Mouse (Mus musculus): ENCODE measurements around the gene Baiap2l1. TPM values are rescaled to one million over a fixed set of nuclear protein-coding genes. Genes with fewer than 3 reads are reported as not detected.

The Baiap2l1 gene
- polyA plus RNA-seq, 1 experiment from 2014 or later = 6.8 TPM

GRCm38 (mm10) chr5:144247307-144247706 lies 110.6 kb downstream of the Baiap2l1 start:
- H3K27ac ChIP-seq (ENCODE audit: low read depth, low read length) = no peak overlapping the region
- ATAC-seq (replicated peaks; ENCODE audit: low FRiP score) (no peak), DNase-seq (ENCODE audit: low spot score) (no peak)
- peaks cover 6% of the 10 kb centered on the region; the same call in 1 of the 2 replicates for H3K4me1 ChIP-seq (replicated peaks; ENCODE audit: control insufficient read depth, insufficient read depth, low read length)
- no peak overlapping the region for H3K4me2 ChIP-seq
- H3K9me3 ChIP-seq (ENCODE audit: control insufficient read depth, low read length) = no peaks in the 10 kb centered on the region
- no peak overlapping the region for H3K4me3 ChIP-seq (ENCODE audit: low read depth, low read length)
- 69% methylated on average over 10 of the region's 10 CpGs for WGBS
- H3K27me3 ChIP-seq (replicated peaks; ENCODE audit: control insufficient read depth, insufficient read depth, low read length) = no peaks in the 10 kb centered on the region
- no peaks in the 10 kb centered on the region for H3K36me3 ChIP-seq (ENCODE audit: control insufficient read depth, insufficient read depth, low read length)
- H3K9ac ChIP-seq (ENCODE audit: low read depth, low read length) = no peak overlapping the region

GRCm38 (mm10) chr5:144246669-144247068 lies 111.2 kb downstream of the Baiap2l1 start:
- Histone ChIP-seq H3K4me1 (replicated peaks; ENCODE audit: control insufficient read depth, insufficient read depth, low read length) (peaks cover 6% of the 10 kb centered on the region; the same call in 1 of the 2 replicates), H3K4me2 (no peak overlapping the region), H3K36me3 (ENCODE audit: control insufficient read depth, insufficient read depth, low read length) (no peaks in the 10 kb centered on the region), H3K4me3 (ENCODE audit: low read depth, low read length) (no peak overlapping the region), H3K9ac (ENCODE audit: low read depth, low read length) (no peak overlapping the region), H3K27ac (ENCODE audit: low read depth, low read length) (no peak overlapping the region), H3K27me3 (replicated peaks; ENCODE audit: control insufficient read depth, insufficient read depth, low read length) (no peaks in the 10 kb centered on the region), H3K9me3 (ENCODE audit: control insufficient read depth, low read length) (no peaks in the 10 kb centered on the region)
- ATAC-seq (replicated peaks; ENCODE audit: low FRiP score) (no peak), DNase-seq (ENCODE audit: low spot score) (no peak)
- WGBS = 80% methylated on average over 7 of the region's 7 CpGs

GRCm38 (mm10) chr5:144245592-144245991 lies 112.3 kb downstream of the Baiap2l1 start:
- ATAC-seq (replicated peaks; ENCODE audit: low FRiP score) (no peak), DNase-seq (ENCODE audit: low spot score) (no peak)
- H3K36me3 ChIP-seq (ENCODE audit: control insufficient read depth, insufficient read depth, low read length) = no peaks in the 10 kb centered on the region
- no peaks in the 10 kb centered on the region for H3K27me3 ChIP-seq (replicated peaks; ENCODE audit: control insufficient read depth, insufficient read depth, low read length)
- H3K27ac ChIP-seq (ENCODE audit: low read depth, low read length) = no peak overlapping the region
- peaks cover 6% of the 10 kb centered on the region; the same call in 1 of the 2 replicates for H3K4me1 ChIP-seq (replicated peaks; ENCODE audit: control insufficient read depth, insufficient read depth, low read length)
- no peak overlapping the region for H3K4me2 ChIP-seq
- 63% methylated on average over 2 of the region's 2 CpGs for WGBS
- no peak overlapping the region for H3K9ac ChIP-seq (ENCODE audit: low read depth, low read length)
- H3K4me3 ChIP-seq (ENCODE audit: low read depth, low read length) = no peak overlapping the region
- H3K9me3 ChIP-seq (ENCODE audit: control insufficient read depth, low read length) = no peaks in the 10 kb centered on the region

GRCm38 (mm10) chr5:144243901-144244487 lies 113.9 kb downstream of the Baiap2l1 start, which contains the start of gene Bri3:
TSS of gene Bri3 (plus strand) at chr5:144244437.
- no peak for ATAC-seq (replicated peaks; ENCODE audit: low FRiP score)
- DNase-seq (ENCODE audit: low spot score) = no peak
- Histone ChIP-seq H3K27ac (ENCODE audit: low read depth, low read length) (no peak within 1 kb of the TSS), H3K4me1 (replicated peaks; ENCODE audit: control insufficient read depth, insufficient read depth, low read length) (peaks cover 6% of the 10 kb centered on the region; the same call in 1 of the 2 replicates), H3K36me3 (ENCODE audit: control insufficient read depth, insufficient read depth, low read length) (no peaks in the 10 kb centered on the region), H3K4me2 (no peak within 1 kb of the TSS), H3K9ac (ENCODE audit: low read depth, low read length) (no peak within 1 kb of the TSS), H3K27me3 (replicated peaks; ENCODE audit: control insufficient read depth, insufficient read depth, low read length) (no peaks in the 10 kb centered on the region), H3K9me3 (ENCODE audit: control insufficient read depth, low read length) (no peaks in the 10 kb centered on the region), H3K4me3 (ENCODE audit: low read depth, low read length) (no peak within 1 kb of the TSS)
- 85% methylated on average over 7 of the region's 7 CpGs for WGBS

DNA sequence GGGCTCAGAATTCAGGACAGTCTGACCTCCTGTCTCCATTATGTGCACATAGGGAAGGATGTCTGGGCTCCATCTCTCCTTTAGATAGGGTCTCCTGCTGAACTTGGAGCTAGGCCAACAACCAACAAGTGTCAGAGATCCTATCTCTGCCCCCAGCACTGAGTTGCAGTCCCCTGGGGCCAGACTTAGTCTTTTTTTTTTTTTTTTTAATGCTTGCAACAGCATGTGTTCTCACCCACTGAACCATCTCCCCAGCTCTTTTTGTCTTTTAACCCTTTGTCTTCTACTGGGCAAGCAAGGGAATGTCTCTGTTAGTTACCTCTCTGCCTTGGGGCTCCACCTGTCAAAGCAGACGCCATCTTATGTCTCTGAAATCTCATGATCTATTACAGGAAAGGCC lies 118.9 kb downstream of the Baiap2l1 start:
- 76% methylated on average over 1 of the region's 1 CpGs for WGBS
- Histone ChIP-seq H3K4me2 (no peak overlapping the region), H3K27ac (ENCODE audit: low read depth, low read length) (no peak overlapping the region), H3K36me3 (ENCODE audit: control insufficient read depth, insufficient read depth, low read length) (no peaks in the 10 kb centered on the region), H3K4me3 (ENCODE audit: low read depth, low read length) (no peak overlapping the region), H3K9me3 (ENCODE audit: control insufficient read depth, low read length) (no peaks in the 10 kb centered on the region), H3K27me3 (replicated peaks; ENCODE audit: control insufficient read depth, insufficient read depth, low read length) (no peaks in the 10 kb centered on the region), H3K4me1 (replicated peaks; ENCODE audit: control insufficient read depth, insufficient read depth, low read length) (peaks cover 4% of the 10 kb centered on the region; the same call in 1 of the 2 replicates), H3K9ac (ENCODE audit: low read depth, low read length) (no peak overlapping the region)
- DNase-seq (ENCODE audit: low spot score) (no peak), ATAC-seq (replicated peaks; ENCODE audit: low FRiP score) (no peak)

- WGBS = 84% methylated on average over 7 of the region's 7 CpGs
- no peak for DNase-seq (ENCODE audit: low spot score)
- no peak overlapping the region for H3K4me2 ChIP-seq
Observed at GRCm38 (mm10) chr5:144234714-144235113, 123.2 kb downstream of the Baiap2l1 start.

DNA sequence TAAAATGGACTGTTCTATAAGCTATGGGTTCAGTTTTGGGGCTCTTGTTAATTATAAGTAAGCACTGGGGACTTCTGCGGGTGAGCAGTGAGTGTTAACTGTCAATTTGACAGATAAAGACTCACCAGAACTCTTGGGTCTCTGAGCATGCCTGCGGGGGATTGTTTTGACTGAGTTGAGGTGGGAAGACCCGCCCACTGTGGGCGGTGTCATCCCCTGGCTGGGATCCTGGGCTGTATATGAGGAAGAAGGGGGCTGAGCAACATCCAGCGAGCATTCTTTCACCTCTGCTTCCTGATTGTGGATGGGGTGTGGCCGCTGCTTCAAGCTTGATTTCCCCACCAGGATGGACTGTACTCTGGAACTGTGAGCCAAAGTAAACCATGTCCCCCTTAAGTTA lies 123.7 kb downstream of the Baiap2l1 start:
- 51% methylated on average over 6 of the region's 6 CpGs for WGBS
- no peak overlapping the region for H3K4me3 ChIP-seq (ENCODE audit: low read depth, low read length)
- no peak for DNase-seq (ENCODE audit: low spot score)

More at GRCm38 (mm10) chr5:144234714-144235113, 123.2 kb downstream of the Baiap2l1 start:
- Histone ChIP-seq H3K9me3 (ENCODE audit: control insufficient read depth, low read length) (no peaks in the 10 kb centered on the region), H3K36me3 (ENCODE audit: control insufficient read depth, insufficient read depth, low read length) (no peaks in the 10 kb centered on the region), H3K4me3 (ENCODE audit: low read depth, low read length) (no peak overlapping the region), H3K9ac (ENCODE audit: low read depth, low read length) (no peak overlapping the region), H3K27ac (ENCODE audit: low read depth, low read length) (no peak overlapping the region), H3K27me3 (replicated peaks; ENCODE audit: control insufficient read depth, insufficient read depth, low read length) (no peaks in the 10 kb centered on the region), H3K4me1 (replicated peaks; ENCODE audit: control insufficient read depth, insufficient read depth, low read length) (no peaks in the 10 kb centered on the region)
- no peak for ATAC-seq (replicated peaks; ENCODE audit: low FRiP score)

DNA sequence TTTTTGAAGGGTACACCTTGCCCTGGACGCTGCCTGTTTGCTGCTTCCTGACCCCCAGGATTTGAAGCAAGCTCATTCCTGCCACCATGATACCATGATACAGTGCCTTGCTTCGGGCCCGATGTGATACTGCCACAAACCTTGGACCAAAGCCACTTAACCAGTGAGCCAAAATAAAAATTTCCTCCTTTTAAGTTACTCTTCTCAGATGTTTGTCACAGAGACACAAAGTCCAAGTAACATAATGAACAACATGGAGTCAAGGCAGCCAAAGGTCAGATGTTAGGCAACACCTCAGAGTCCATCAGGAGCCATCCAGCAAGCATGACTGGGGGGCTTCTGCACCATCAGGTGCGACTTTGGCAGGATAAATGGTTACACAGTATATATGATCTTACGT lies 125.4 kb downstream of the Baiap2l1 start:
- Histone ChIP-seq H3K4me3 (ENCODE audit: low read depth, low read length) (no peak overlapping the region), H3K36me3 (ENCODE audit: control insufficient read depth, insufficient read depth, low read length) (no peaks in the 10 kb centered on the region), H3K27ac (ENCODE audit: low read depth, low read length) (no peak overlapping the region), H3K4me1 (replicated peaks; ENCODE audit: control insufficient read depth, insufficient read depth, low read length) (no peaks in the 10 kb centered on the region), H3K9me3 (ENCODE audit: control insufficient read depth, low read length) (no peaks in the 10 kb centered on the region), H3K27me3 (replicated peaks; ENCODE audit: control insufficient read depth, insufficient read depth, low read length) (no peaks in the 10 kb centered on the region), H3K9ac (ENCODE audit: low read depth, low read length) (no peak overlapping the region), H3K4me2 (no peak overlapping the region)
- WGBS = 83% methylated on average over 5 of the region's 5 CpGs
- ATAC-seq (replicated peaks; ENCODE audit: low FRiP score) = no peak
- DNase-seq (ENCODE audit: low spot score) = no peak

More for the DNA sequence above, 123.7 kb downstream of the Baiap2l1 start:
- no peaks in the 10 kb centered on the region for H3K27me3 ChIP-seq (replicated peaks; ENCODE audit: control insufficient read depth, insufficient read depth, low read length)
- H3K4me2 ChIP-seq = no peak overlapping the region
- no peaks in the 10 kb centered on the region for H3K9me3 ChIP-seq (ENCODE audit: control insufficient read depth, low read length)
- no peak overlapping the region for H3K9ac ChIP-seq (ENCODE audit: low read depth, low read length)
- no peak overlapping the region for H3K27ac ChIP-seq (ENCODE audit: low read depth, low read length)
- 0 out of 2 replicates have a peak, but pooled peaks have one; percentile 37 for ATAC-seq (replicated peaks; ENCODE audit: low FRiP score)
- no peaks in the 10 kb centered on the region for H3K4me1 ChIP-seq (replicated peaks; ENCODE audit: control insufficient read depth, insufficient read depth, low read length)
- no peaks in the 10 kb centered on the region for H3K36me3 ChIP-seq (ENCODE audit: control insufficient read depth, insufficient read depth, low read length)

DNA sequence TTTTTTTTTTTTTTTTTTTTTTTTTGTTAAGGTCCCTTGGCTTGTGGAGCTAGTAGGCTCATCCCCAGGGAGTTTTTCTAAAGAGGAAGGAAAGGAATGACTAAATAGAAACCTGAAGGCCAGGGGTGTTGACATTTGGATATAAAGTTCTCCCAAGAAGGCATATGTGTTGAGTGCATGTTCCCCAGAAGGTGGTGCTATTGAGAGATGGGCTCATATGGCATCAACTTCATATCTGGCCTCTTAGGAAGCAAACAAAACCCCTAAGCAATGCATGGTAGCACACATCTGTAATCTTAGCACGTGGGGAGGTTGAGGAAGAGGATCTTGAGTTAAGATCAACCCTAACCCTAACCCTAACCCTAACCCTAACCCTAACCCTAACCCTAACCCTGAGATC lies 126.5 kb downstream of the Baiap2l1 start:
- no peak overlapping the region for H3K9ac ChIP-seq (ENCODE audit: low read depth, low read length)
- DNase-seq (ENCODE audit: low spot score) (no peak), ATAC-seq (replicated peaks; ENCODE audit: low FRiP score) (no peak)
- H3K36me3 ChIP-seq (ENCODE audit: control insufficient read depth, insufficient read depth, low read length) = no peaks in the 10 kb centered on the region
- no peak overlapping the region for H3K4me2 ChIP-seq
- H3K4me3 ChIP-seq (ENCODE audit: low read depth, low read length) = no peak overlapping the region
- no peaks in the 10 kb centered on the region for H3K9me3 ChIP-seq (ENCODE audit: control insufficient read depth, low read length)
- WGBS = 71% methylated on average over 1 of the region's 1 CpGs
- H3K27ac ChIP-seq (ENCODE audit: low read depth, low read length) = no peak overlapping the region
- no peaks in the 10 kb centered on the region for H3K27me3 ChIP-seq (replicated peaks; ENCODE audit: control insufficient read depth, insufficient read depth, low read length)
- H3K4me1 ChIP-seq (replicated peaks; ENCODE audit: control insufficient read depth, insufficient read depth, low read length) = no peaks in the 10 kb centered on the region
